Comparison of ENCODE assay signal across 24 mouse cellular contexts in the genomic region with DNA sequence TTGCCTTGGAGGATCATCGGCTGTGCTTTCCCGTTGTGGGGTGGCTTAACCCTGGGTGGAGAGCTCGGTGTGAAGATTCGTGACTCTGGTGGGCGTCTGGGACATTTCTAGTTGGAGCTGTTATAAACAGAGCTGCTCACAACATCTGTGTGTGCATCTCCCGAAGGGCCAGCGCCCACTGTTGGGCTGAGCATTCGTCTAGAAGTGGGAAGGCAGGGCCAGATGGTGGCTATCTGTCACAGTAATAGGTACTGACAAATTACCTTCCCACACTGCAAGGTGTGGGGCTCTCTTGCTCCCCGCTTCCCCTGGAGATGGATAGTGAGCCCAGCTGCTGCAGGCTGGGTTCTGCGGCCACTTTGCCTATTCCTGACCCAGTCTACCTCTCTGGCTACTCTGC.
A peak's percentile ranks its signal among the peaks of the same experiment; 100 is the strongest.
DNase-seq lines count a peak whose midpoint lies in the region; ATAC-seq lines count a peak whose summit lies in the region.
"Had no signal": no experiment of that assay in that cellular context is flagged by ENCODE, and none has a peak within 500 bp of the region (broad histone marks: within the 10 kb centered on the region; RNA-seq: fewer than 3 reads in every experiment).

No protein-coding gene starts in this region.

- ATAC-seq in midbrain, embryonic 14.5 days (ENCODE audit: low FRiP score, low TSS enrichment): no peak
- ATAC-seq: forebrain, embryonic 15.5 days had no signal

- H3K4me2 ChIP-seq in midbrain, embryonic 14.5 days (ENCODE audit: low read length): no peak overlapping the region
- H3K4me2 ChIP-seq: embryonic facial prominence, embryonic 12.5 days; forebrain, embryonic 15.5 days; heart, embryonic 11.5 days; liver, embryonic 13.5 days; lung, embryonic 14.5 days; neural tube, embryonic 12.5 days had no signal

- no peaks in the 10 kb centered on the region for H3K36me3 ChIP-seq in heart, embryonic 10.5 days
- H3K36me3 ChIP-seq in midbrain, embryonic 10.5 days: no peaks in the 10 kb centered on the region
- no peaks in the 10 kb centered on the region for H3K36me3 ChIP-seq in midbrain, embryonic 14.5 days (ENCODE audit: control insufficient read depth, insufficient read depth, low read length)
- H3K36me3 ChIP-seq in limb, embryonic 10.5 days: no peaks in the 10 kb centered on the region
- H3K36me3 ChIP-seq: embryonic facial prominence, embryonic 12.5 days; forebrain, embryonic 15.5 days; liver, embryonic 13.5 days; neural tube, embryonic 12.5 days had no signal

- no peak overlapping the region for H3K4me3 ChIP-seq in heart, embryonic 10.5 days
- no peak overlapping the region for H3K4me3 ChIP-seq in midbrain, embryonic 10.5 days
- H3K4me3 ChIP-seq in midbrain, embryonic 14.5 days (replicated peaks; ENCODE audit: low read depth, low read length): no peak overlapping the region
- H3K4me3 ChIP-seq in limb, embryonic 10.5 days: no peak overlapping the region
- H3K4me3 ChIP-seq: embryonic facial prominence, embryonic 12.5 days; erythroblast, embryonic 14.5 days; forebrain, embryonic 15.5 days; liver, embryonic 13.5 days; neural tube, embryonic 12.5 days had no signal

- DNase-seq in heart, embryonic 10.5 days (ENCODE audit: low spot score): peak; percentile 63
- DNase-seq in heart, adult 9 months (ENCODE audit: low spot score in 2 of 2): no peak
- peak; percentile 9 for DNase-seq in midbrain, embryonic 10.5 days (ENCODE audit: low spot score)
- no peak for DNase-seq in midbrain, embryonic 14.5 days
- DNase-seq in testis, postnatal 10 days (ENCODE audit: low spot score): peak; percentile 32
- DNase-seq in testis, postnatal 14 days (ENCODE audit: low spot score): no peak
- peak; percentile 29 for DNase-seq in limb, embryonic 10.5 days (ENCODE audit: low spot score)
- DNase-seq: adrenal gland, postnatal 25 days; B cell, adult 2 months; cerebellum, adult 18-20 months; gastrocnemius, postnatal 36 days; heart, postnatal 10 days; kidney, adult 8-10 months; kidney, postnatal 25 days; liver, embryonic 13.5 days; lung, embryonic 14.5 days; lung, postnatal 36 days; right cerebral cortex, postnatal 4 days; thymus, postnatal 36 days had no signal

- 0 out of 2 replicates have a peak, but pooled peaks cover 3% of the 10 kb centered on the region for H3K27me3 ChIP-seq in heart, embryonic 10.5 days (ENCODE audit: insufficient read depth, poor library complexity, severe bottlenecking)
- no peaks in the 10 kb centered on the region for H3K27me3 ChIP-seq in midbrain, embryonic 10.5 days (ENCODE audit: low read depth, poor library complexity, severe bottlenecking)
- no peaks in the 10 kb centered on the region for H3K27me3 ChIP-seq in midbrain, embryonic 14.5 days (ENCODE audit: control insufficient read depth, insufficient read depth, low read length)
- H3K27me3 ChIP-seq in limb, embryonic 10.5 days (ENCODE audit: low read depth, poor library complexity, severe bottlenecking): no peaks in the 10 kb centered on the region
- H3K27me3 ChIP-seq: embryonic facial prominence, embryonic 12.5 days; forebrain, embryonic 15.5 days; liver, embryonic 13.5 days; neural tube, embryonic 12.5 days had no signal

- H3K27ac ChIP-seq in heart, embryonic 10.5 days: no peak overlapping the region
- no peak overlapping the region for H3K27ac ChIP-seq in midbrain, embryonic 10.5 days (replicated peaks)
- no peak overlapping the region for H3K27ac ChIP-seq in midbrain, embryonic 14.5 days (replicated peaks; ENCODE audit: low read depth, low read length)
- no peak overlapping the region for H3K27ac ChIP-seq in limb, embryonic 10.5 days
- H3K27ac ChIP-seq: embryonic facial prominence, embryonic 12.5 days; forebrain, embryonic 15.5 days; liver, embryonic 13.5 days; neural tube, embryonic 12.5 days had no signal

- H3K4me1 ChIP-seq in heart, embryonic 10.5 days: no peaks in the 10 kb centered on the region; the same call in 1 of the 2 replicates
- no peaks in the 10 kb centered on the region for H3K4me1 ChIP-seq in midbrain, embryonic 10.5 days
- H3K4me1 ChIP-seq in midbrain, embryonic 14.5 days (ENCODE audit: control insufficient read depth, insufficient read depth, low read length): no peaks in the 10 kb centered on the region
- peaks cover 4% of the 10 kb centered on the region for H3K4me1 ChIP-seq in limb, embryonic 10.5 days
- H3K4me1 ChIP-seq: embryonic facial prominence, embryonic 12.5 days; forebrain, embryonic 15.5 days; liver, embryonic 13.5 days; neural tube, embryonic 12.5 days had no signal

- no peak overlapping the region for H3K9ac ChIP-seq in midbrain, embryonic 14.5 days (replicated peaks; ENCODE audit: low read length)
- H3K9ac ChIP-seq: embryonic facial prominence, embryonic 12.5 days; forebrain, embryonic 15.5 days; liver, embryonic 13.5 days; lung, embryonic 14.5 days; neural tube, embryonic 12.5 days had no signal

- no peaks in the 10 kb centered on the region for H3K9me3 ChIP-seq in heart, embryonic 10.5 days
- no peaks in the 10 kb centered on the region for H3K9me3 ChIP-seq in midbrain, embryonic 10.5 days (replicated peaks)
- H3K9me3 ChIP-seq in midbrain, embryonic 14.5 days (ENCODE audit: control insufficient read depth, low read length): no peaks in the 10 kb centered on the region
- no peaks in the 10 kb centered on the region for H3K9me3 ChIP-seq in limb, embryonic 10.5 days (replicated peaks)
- H3K9me3 ChIP-seq: embryonic facial prominence, embryonic 12.5 days; forebrain, embryonic 15.5 days; liver, embryonic 13.5 days; neural tube, embryonic 12.5 days had no signal

- WGBS in heart, embryonic 10.5 days: 84% methylated on average over 10 of the region's 10 CpGs
- 92% methylated on average over 10 of the region's 10 CpGs for WGBS in midbrain, embryonic 10.5 days
- WGBS in midbrain, embryonic 14.5 days: 70% methylated on average over 10 of the region's 10 CpGs
- 63% methylated on average over 10 of the region's 10 CpGs for WGBS in limb, embryonic 10.5 days

Comparison
In these comparisons a context has a peak if more than half of its experiments do, and no peak if none do; other contexts are left out.
1. DNase-seq: peak in heart, embryonic 10.5 days (single experiment), midbrain, embryonic 10.5 days (single experiment), testis, postnatal 10 days (single experiment) and limb, embryonic 10.5 days (single experiment); none in heart, adult 9 months (0 of 2), midbrain, embryonic 14.5 days (single experiment) and testis, postnatal 14 days (single experiment).